Mouse (Mus musculus) T-helper 1 cell (primary cell): Measurements from ENCODE around the gene Gm12248.

Experiments
- in situ Hi-C: fragments of 300-600 bp; cut with MboI, MseI; formaldehyde crosslinking; loops from one replicate; pipeline ENCODE4 v1.15.1; 2025; ENCODE audit warnings: high pct_unique_total_duplicates

Gm12248 gene

GRCm38 (mm10) chr11:58093021-58093528 is at the start of gene Gm12248:
Gene Gm12248, minus strand, starts transcription at chr11:58093134.
- in situ Hi-C loops: loop anchor here (5.0 kb wide), 1 partner anchor 276 kb away; no protein-coding TSS in a partner anchor

GRCm38 (mm10) chr11:58139466-58139865 is 46.5 kb upstream of the Gm12248 start:
- in situ Hi-C loops: no loop called here

GRCm38 (mm10) chr11:58138821-58139220 is 45.9 kb upstream of the Gm12248 start:
- in situ Hi-C loops: no loop called here

- in situ Hi-C loops: no loop called here
These were observed 43.7 kb upstream of the Gm12248 start for GRCm38 (mm10) chr11:58136677-58137076.

GRCm38 (mm10) chr11:58135296-58135695 is 42.4 kb upstream of the Gm12248 start:
- in situ Hi-C loops: no loop called here

GRCm38 (mm10) chr11:58134869-58135268 is 41.9 kb upstream of the Gm12248 start:
- in situ Hi-C loops: no loop called here

- in situ Hi-C loops: no loop called here
These were observed 39.1 kb upstream of the Gm12248 start for GRCm38 (mm10) chr11:58132026-58132425.

GRCm38 (mm10) chr11:58129302-58129843 is 36.4 kb upstream of the Gm12248 start:
- in situ Hi-C loops: no loop called here

- in situ Hi-C loops: no loop called here
These were observed 34.6 kb upstream of the Gm12248 start for GRCm38 (mm10) chr11:58127544-58127943.

- in situ Hi-C loops: no loop called here
These were observed 33.6 kb upstream of the Gm12248 start for GRCm38 (mm10) chr11:58126397-58127160.

GRCm38 (mm10) chr11:58125021-58125420 is 32.1 kb upstream of the Gm12248 start:
- in situ Hi-C loops: no loop called here

- in situ Hi-C loops: no loop called here
These were observed 30.8 kb upstream of the Gm12248 start for GRCm38 (mm10) chr11:58123711-58124110.

- in situ Hi-C loops: no loop called here
These were observed 28.4 kb upstream of the Gm12248 start for GRCm38 (mm10) chr11:58121351-58121750.

- in situ Hi-C loops: no loop called here
These were observed 27.7 kb upstream of the Gm12248 start for GRCm38 (mm10) chr11:58120655-58121054.

GRCm38 (mm10) chr11:58117044-58117652 is 24.2 kb upstream of the Gm12248 start:
- in situ Hi-C loops: no loop called here

- in situ Hi-C loops: no loop called here
These were observed 23.6 kb upstream of the Gm12248 start for GRCm38 (mm10) chr11:58116560-58116959.

GRCm38 (mm10) chr11:58107664-58108337 is 14.9 kb upstream of the Gm12248 start:
- in situ Hi-C loops: no loop called here

- in situ Hi-C loops: no loop called here
These were observed 14.1 kb upstream of the Gm12248 start for GRCm38 (mm10) chr11:58107009-58107408.

GRCm38 (mm10) chr11:58104351-58104791 is 11.4 kb upstream of the Gm12248 start:
- in situ Hi-C loops: no loop called here

- in situ Hi-C loops: no loop called here
These were observed 10.9 kb upstream of the Gm12248 start, which contains the start of gene Cnot8 for GRCm38 (mm10) chr11:58103697-58104306. Gene Cnot8, plus strand, starts transcription at chr11:58104153.

- in situ Hi-C loops: no loop called here
These were observed 10.4 kb upstream of the Gm12248 start for GRCm38 (mm10) chr11:58103344-58103653.
